Mouse (Mus musculus) CH12.LX (cell line): ENCODE results near the gene Haao.

Experiments
- CTCF ChIP-seq, 2 experiments: IDR thresholded peaks in 1 of 2; conservative IDR thresholded peaks in 1 of 2; 2 replicates each; pipeline ENCODE4 v1.5.1; 2011 to 2012; ENCODE audit warnings: low read depth in 2 of 2, low read length in 2 of 2, improper control_type of control experiment in 1 of 2, inconsistent platforms in 1 of 2, mild to moderate bottlenecking in 1 of 2, moderate library complexity in 1 of 2
- POLR2AphosphoS2 ChIP-seq: IDR thresholded peaks from 2 replicates; pipeline ENCODE4 v1.6.1; 2011; ENCODE audit warnings: low read depth, low read length, improper control_type of control experiment
- RAD21 ChIP-seq: IDR thresholded peaks from 2 replicates; pipeline ENCODE4 v1.6.1; 2011; ENCODE audit warnings: low read depth, mild to moderate bottlenecking, low read length, improper control_type of control experiment, moderate library complexity

GRCm38 (mm10) chr17:83886395-83886794 lies 38.6 kb upstream of the Haao start:
- no peak for TF ChIP-seq POLR2AphosphoS2
- no peak for TF ChIP-seq CTCF (conservative IDR thresholded peaks at IDR 0.05 in 1 of 2, IDR thresholded peaks at IDR 0.05 in 1 of 2; ENCODE audit: low read depth in 2 of 2, low read length in 2 of 2)
- TF ChIP-seq RAD21 = no peak
